Mouse (Mus musculus) splenic B cell, adult 2 months (primary cell): ENCODE data around the gene Kalrn.

Source experiments
- DNase-seq: peaks from one replicate; pipeline ENCODE4 v3.0.0-alpha.2; 2011; ENCODE audit warnings: low read depth, low spot score
- H3K27me3 ChIP-seq: 2 replicates; pipeline ENCODE4 v1.6.1; 2012; ENCODE audit warnings: mild to moderate bottlenecking, low read length, moderate library complexity, mixed read lengths; ENCODE audit not compliant: control insufficient read depth, poor library complexity, insufficient read depth, severe bottlenecking
- H3K36me3 ChIP-seq: 2 replicates; pipeline ENCODE4 v1.6.1; 2012; ENCODE audit warnings: mild to moderate bottlenecking, low read length, moderate library complexity, mixed read lengths; ENCODE audit not compliant: control insufficient read depth, poor library complexity, insufficient read depth, severe bottlenecking

Gene Kalrn

DNA sequence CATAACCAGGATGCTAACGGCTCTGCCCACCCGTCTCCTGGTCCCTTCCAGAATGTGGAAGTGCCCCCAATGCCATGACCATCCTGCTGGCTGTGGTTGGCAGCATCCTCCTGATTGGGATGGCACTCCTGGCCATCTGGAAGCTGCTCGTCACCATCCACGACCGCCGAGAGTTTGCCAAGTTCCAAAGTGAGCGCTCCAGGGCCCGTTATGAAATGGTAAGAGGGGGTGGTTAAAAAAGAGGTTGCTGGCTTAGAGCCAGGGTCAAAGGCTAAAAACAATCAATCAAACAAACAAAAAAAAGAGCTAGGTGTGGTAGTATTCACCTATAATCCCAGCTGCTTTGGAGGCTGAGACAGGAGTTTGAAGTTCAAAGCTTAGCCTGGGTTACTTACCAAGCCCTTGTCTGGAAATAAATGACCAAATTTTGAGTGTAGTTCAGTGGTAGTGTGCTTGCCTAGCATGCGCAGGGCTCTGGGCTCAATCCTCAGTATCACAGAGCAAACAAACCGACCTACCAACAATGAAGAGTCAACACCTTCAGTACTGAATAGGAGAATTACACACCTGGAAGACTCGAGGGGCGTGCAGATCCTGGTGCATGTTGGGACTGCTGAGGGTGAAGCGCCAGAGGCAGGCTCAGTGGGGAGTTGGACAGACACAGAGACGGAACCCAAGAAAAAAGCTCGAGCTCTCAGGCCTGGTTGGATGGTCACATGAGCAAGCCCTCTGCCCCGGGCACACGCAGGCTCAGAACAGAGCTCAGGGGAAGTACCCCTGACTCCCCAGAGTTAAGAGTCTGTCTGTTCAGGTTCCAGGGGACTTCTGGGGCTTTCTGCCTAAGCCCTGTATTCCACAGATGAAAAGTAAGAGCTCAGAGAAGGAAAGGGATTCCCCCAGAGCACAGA is 625.4 kb downstream of the Kalrn start:
- no peaks in the 10 kb centered on the region for H3K36me3 ChIP-seq
- no peaks in the 10 kb centered on the region for H3K27me3 ChIP-seq
- DNase-seq = no peak

DNA sequence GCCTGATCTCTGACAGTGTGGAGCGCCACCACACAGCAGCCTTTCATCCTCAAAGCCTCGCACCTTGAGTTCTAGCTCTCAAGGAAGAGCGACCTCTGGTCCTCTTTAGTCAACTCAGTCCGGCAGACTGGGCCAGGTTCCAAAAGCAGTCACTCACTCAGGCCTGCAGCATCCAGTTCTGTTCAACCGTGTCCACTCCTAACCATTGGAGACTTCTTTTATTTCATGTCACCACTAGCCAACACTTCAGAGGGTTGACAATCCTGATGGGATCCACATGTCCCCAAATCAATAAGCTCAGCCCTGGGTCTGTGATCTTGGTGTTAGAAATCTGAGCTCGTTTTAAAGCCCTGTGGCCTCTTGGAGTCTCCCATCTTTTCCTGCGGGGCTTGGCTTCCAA is 627.3 kb downstream of the Kalrn start:
- no peak for DNase-seq
- H3K27me3 ChIP-seq = no peaks in the 10 kb centered on the region

GRCm38 (mm10) chr16:33944772-33945171 is 628.6 kb downstream of the Kalrn start:
- no peak for DNase-seq
- Histone ChIP-seq H3K36me3 (no peaks in the 10 kb centered on the region), H3K27me3 (no peaks in the 10 kb centered on the region)

More for the DNA sequence above, 627.3 kb downstream of the Kalrn start:
- H3K36me3 ChIP-seq = no peaks in the 10 kb centered on the region

GRCm38 (mm10) chr16:33944126-33944525 is 629.2 kb downstream of the Kalrn start:
- Histone ChIP-seq H3K27me3 (no peaks in the 10 kb centered on the region), H3K36me3 (no peaks in the 10 kb centered on the region)
- DNase-seq = no peak

GRCm38 (mm10) chr16:33943388-33943787 is 629.9 kb downstream of the Kalrn start:
- Histone ChIP-seq H3K27me3 (no peaks in the 10 kb centered on the region), H3K36me3 (no peaks in the 10 kb centered on the region)
- DNase-seq = no peak

GRCm38 (mm10) chr16:33942341-33942740 is 631.0 kb downstream of the Kalrn start:
- no peak for DNase-seq
- Histone ChIP-seq H3K36me3 (no peaks in the 10 kb centered on the region), H3K27me3 (no peaks in the 10 kb centered on the region)

DNA sequence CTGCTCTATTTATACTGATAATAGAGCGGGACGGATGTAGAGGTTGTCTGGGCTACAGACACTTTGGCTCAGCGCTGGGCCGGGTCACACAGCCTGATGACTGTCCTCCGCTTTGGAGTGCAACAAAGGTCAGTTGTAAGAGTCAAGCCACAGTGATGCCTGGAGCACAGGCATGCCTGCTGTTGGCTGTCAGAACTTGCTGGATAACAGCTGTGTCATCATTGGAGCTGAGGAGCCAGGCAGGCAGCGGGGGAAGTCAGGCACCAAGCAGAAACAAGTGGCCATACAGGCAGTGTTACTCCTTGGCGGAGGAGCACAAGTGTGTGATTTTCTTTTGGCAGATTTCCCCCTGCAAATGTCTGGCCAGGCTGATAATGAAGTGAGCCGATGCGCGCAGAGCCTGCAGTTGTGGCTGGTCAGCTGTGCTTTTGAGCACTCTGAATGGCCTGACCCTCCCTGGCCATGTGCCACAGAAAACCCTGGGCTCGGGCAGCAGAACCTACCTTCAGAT is 632.0 kb downstream of the Kalrn start:
- Histone ChIP-seq H3K27me3 (no peaks in the 10 kb centered on the region), H3K36me3 (no peaks in the 10 kb centered on the region)
- DNase-seq = no peak

DNA sequence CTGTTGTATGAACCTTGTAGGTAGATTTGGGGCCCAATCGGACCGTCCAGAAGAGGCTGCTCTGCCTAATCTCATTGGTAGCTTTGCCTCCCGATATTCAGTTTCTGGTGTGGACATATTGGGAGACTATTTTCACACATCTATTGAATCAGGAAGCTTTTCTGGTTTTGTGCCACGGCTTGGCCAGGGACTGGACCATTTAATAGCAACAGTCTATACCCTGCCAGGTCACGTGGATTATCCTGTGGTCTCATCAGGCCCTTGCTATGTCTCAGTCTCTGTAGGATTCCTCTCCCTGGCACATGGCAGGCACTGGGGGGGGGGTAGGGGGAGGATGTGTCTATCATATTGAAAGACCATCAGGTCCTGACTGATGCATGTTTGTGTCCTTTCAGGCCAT is 633.2 kb downstream of the Kalrn start:
- no peak for DNase-seq
- Histone ChIP-seq H3K36me3 (no peaks in the 10 kb centered on the region), H3K27me3 (no peaks in the 10 kb centered on the region)

GRCm38 (mm10) chr16:33939636-33940035 is 633.7 kb downstream of the Kalrn start:
- H3K27me3 ChIP-seq = no peaks in the 10 kb centered on the region
- H3K36me3 ChIP-seq = no peaks in the 10 kb centered on the region
- DNase-seq = no peak

DNA sequence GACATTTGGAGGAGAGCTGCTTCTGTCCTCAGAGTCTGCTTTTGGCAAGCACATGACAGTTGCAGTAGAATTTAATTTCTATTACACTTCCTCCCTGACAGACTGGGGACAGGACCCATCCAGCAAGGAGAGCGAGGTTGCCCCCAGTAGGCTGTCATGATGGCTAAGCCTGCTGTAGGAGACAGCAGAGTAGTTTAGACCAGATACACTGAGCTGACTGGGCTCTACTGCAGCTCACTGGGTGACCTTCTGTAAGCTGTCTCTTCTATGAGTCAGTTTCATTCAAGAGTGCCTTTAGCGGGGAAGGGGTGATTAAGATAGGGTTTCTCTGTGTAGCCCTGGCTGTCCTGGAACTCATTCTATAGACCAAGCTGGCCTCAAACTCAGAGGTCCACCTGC is 634.2 kb downstream of the Kalrn start:
- DNase-seq = no peak
- H3K27me3 ChIP-seq = no peaks in the 10 kb centered on the region
- H3K36me3 ChIP-seq = no peaks in the 10 kb centered on the region

- DNase-seq = no peak
- no peaks in the 10 kb centered on the region for H3K36me3 ChIP-seq
- H3K27me3 ChIP-seq = no peaks in the 10 kb centered on the region
Observed at GRCm38 (mm10) chr16:33938311-33939132, 634.8 kb downstream of the Kalrn start.

DNA sequence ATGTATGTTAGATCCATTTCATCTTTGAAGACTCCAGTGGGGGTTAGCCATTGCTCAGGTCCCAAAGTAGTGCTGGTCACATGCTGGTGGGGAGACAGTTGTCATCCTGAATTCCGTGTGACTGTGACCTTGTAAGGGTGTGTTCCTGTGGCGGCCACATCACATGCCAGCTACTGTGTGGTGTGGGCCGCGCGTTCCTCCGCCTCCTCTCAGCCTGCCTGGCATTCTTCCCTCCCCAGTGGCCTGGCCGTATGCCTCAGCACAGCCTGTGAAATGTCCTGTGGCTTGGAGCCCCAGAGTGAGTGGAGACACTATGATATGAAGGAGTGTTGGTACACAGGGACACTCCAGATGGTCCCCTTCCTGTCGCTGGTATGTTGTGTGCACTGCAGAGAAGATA is 635.8 kb downstream of the Kalrn start:
- DNase-seq = no peak
- H3K27me3 ChIP-seq = no peaks in the 10 kb centered on the region

DNA sequence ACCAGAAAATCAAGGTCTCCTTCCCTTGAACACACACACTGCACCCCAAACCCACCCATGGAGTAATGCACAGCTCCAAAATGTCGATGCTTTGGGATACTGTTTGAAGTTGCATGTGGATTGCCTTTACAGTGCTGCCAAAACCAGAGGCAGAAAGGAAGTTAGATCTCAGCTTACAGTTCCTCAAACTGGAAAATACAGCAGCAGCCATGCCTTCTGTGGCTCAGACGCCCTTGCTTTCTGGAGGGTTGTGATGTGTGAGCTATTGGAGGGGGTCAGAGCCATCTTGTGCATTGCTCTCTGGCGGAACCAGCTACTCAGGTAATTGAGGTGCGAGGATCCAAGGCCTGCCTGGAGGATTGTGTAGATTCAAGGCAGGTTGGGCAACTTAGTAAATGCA is 636.4 kb downstream of the Kalrn start:
- Histone ChIP-seq H3K27me3 (no peaks in the 10 kb centered on the region), H3K36me3 (no peaks in the 10 kb centered on the region)
- DNase-seq = no peak

More for the DNA sequence above, 635.8 kb downstream of the Kalrn start:
- no peaks in the 10 kb centered on the region for H3K36me3 ChIP-seq

DNA sequence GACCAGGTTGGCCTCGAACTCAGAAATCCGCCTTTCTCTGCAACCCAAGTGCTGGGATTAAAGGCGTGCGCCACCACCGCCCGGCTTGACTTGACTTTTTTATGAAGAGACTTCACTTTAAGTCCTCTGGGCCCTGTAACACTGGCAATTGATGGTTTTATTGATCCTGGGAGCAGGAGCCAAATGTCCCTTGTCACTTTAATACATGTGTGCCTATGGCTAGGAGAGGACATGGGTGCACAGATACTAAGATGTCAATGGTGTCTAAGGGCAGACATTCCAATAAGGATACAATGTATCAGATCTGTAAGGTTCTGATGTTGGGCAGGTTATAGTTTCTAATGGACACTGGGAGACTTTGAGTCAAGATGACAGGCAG is 637.9 kb downstream of the Kalrn start:
- no peak for DNase-seq
- H3K27me3 ChIP-seq = no peaks in the 10 kb centered on the region
- no peaks in the 10 kb centered on the region for H3K36me3 ChIP-seq
